8 mouse cellular contexts compared by ENCODE assay signal in genomic region chr4:32982041-32982715, GRCm38 (mm10). TPM values are rescaled to one million over a fixed set of nuclear protein-coding genes. Genes with fewer than 3 reads are reported as not detected.
DNase-seq lines count a peak whose midpoint lies in the region; ATAC-seq and TF ChIP-seq lines count a peak whose summit lies in the region.

No protein-coding gene starts in this region.

- no peaks in the 10 kb centered on the region for H3K36me3 ChIP-seq in lung, embryonic 14.5 days (ENCODE audit: insufficient read depth)
- no peaks in the 10 kb centered on the region for H3K36me3 ChIP-seq in embryonic facial prominence, embryonic 15.5 days
- H3K36me3 ChIP-seq in hindbrain, embryonic 11.5 days (ENCODE audit: control insufficient read depth, insufficient read depth, low read length) = no peaks in the 10 kb centered on the region
- no peaks in the 10 kb centered on the region for H3K36me3 ChIP-seq in neural tube, embryonic 11.5 days (ENCODE audit: control insufficient read depth, insufficient read depth, low read length)

- H3K27ac ChIP-seq in lung, embryonic 14.5 days (ENCODE audit: low read depth) = no peak overlapping the region
- no peak overlapping the region for H3K27ac ChIP-seq in embryonic facial prominence, embryonic 15.5 days (replicated peaks)
- H3K27ac ChIP-seq in hindbrain, embryonic 11.5 days (ENCODE audit: low read depth, low read length) = no peak overlapping the region
- H3K27ac ChIP-seq in neural tube, embryonic 11.5 days (ENCODE audit: low read depth, low read length) = no peak overlapping the region

- peak overlapping the region; percentile 68 for H3K4me3 ChIP-seq in lung, embryonic 14.5 days (ENCODE audit: low read depth, low read length)
- peak overlapping the region; percentile 72 for H3K4me3 ChIP-seq in embryonic facial prominence, embryonic 15.5 days (replicated peaks)
- H3K4me3 ChIP-seq in hindbrain, embryonic 11.5 days (ENCODE audit: low read depth, low read length) = peak overlapping the region; percentile 87
- peak overlapping the region; percentile 88 for H3K4me3 ChIP-seq in neural tube, embryonic 11.5 days (ENCODE audit: low read depth, low read length)

- no peaks in the 10 kb centered on the region for H3K9me3 ChIP-seq in lung, embryonic 14.5 days (ENCODE audit: low read depth, low read length)
- no peaks in the 10 kb centered on the region for H3K9me3 ChIP-seq in embryonic facial prominence, embryonic 15.5 days (replicated peaks)
- no peaks in the 10 kb centered on the region for H3K9me3 ChIP-seq in hindbrain, embryonic 11.5 days (ENCODE audit: control insufficient read depth, low read length)
- no peaks in the 10 kb centered on the region for H3K9me3 ChIP-seq in neural tube, embryonic 11.5 days (ENCODE audit: control insufficient read depth, low read length)

- peaks cover 25% of the 10 kb centered on the region for H3K27me3 ChIP-seq in lung, embryonic 14.5 days (ENCODE audit: insufficient read depth, low read length)
- no peaks in the 10 kb centered on the region for H3K27me3 ChIP-seq in embryonic facial prominence, embryonic 15.5 days
- H3K27me3 ChIP-seq in hindbrain, embryonic 11.5 days (ENCODE audit: control insufficient read depth, insufficient read depth, low read length) = no peaks in the 10 kb centered on the region
- no peaks in the 10 kb centered on the region for H3K27me3 ChIP-seq in neural tube, embryonic 11.5 days (ENCODE audit: control insufficient read depth, insufficient read depth, low read length)

- intact Hi-C loops in left cerebral cortex, postnatal 25 days (cut with DNase I) = no loop called here

- TF ChIP-seq CTCF in lung, embryonic 14.5 days (IDR thresholded peaks at IDR 0.05; ENCODE audit: low read depth) = no peak

- H3K4me1 ChIP-seq in lung, embryonic 14.5 days (ENCODE audit: insufficient read depth) = peaks cover 6% of the 10 kb centered on the region; the same call in 1 of the 2 replicates
- peaks cover 17% of the 10 kb centered on the region for H3K4me1 ChIP-seq in embryonic facial prominence, embryonic 15.5 days
- no peaks in the 10 kb centered on the region; the same call in 1 of the 2 replicates for H3K4me1 ChIP-seq in hindbrain, embryonic 11.5 days (replicated peaks; ENCODE audit: control insufficient read depth, insufficient read depth, low read length)
- H3K4me1 ChIP-seq in neural tube, embryonic 11.5 days (ENCODE audit: control insufficient read depth, insufficient read depth, low read length) = 0 out of 2 replicates have a peak, but pooled peaks cover 11% of the 10 kb centered on the region

- H3K9ac ChIP-seq in lung, embryonic 14.5 days = 0 out of 2 replicates have a peak overlapping the region, but pooled peaks have one; percentile 65
- no peak overlapping the region for H3K9ac ChIP-seq in embryonic facial prominence, embryonic 15.5 days
- H3K9ac ChIP-seq in hindbrain, embryonic 11.5 days (ENCODE audit: low read depth, low read length) = peak overlapping the region; percentile 95
- peak overlapping the region; percentile 97; the same call in 1 of the 2 replicates for H3K9ac ChIP-seq in neural tube, embryonic 11.5 days (ENCODE audit: low read length)

- peak; percentile 18 for DNase-seq in lung, embryonic 14.5 days
- no peak for DNase-seq in lung, postnatal 25 days (ENCODE audit: low spot score)
- peak; percentile 24 for DNase-seq in hindbrain, embryonic 11.5 days (ENCODE audit: low spot score)
- DNase-seq in left cerebral cortex, postnatal 25 days (ENCODE audit: low spot score in 2 of 2) = peak; percentile 16 to 77
- DNase-seq in neural tube, embryonic 11.5 days (ENCODE audit: low spot score) = peak; percentile 39
- no peak for DNase-seq in adipocyte (ENCODE audit: low spot score)
- no peak for DNase-seq in gastrocnemius, postnatal 10 days

- H3K4me2 ChIP-seq in lung, embryonic 14.5 days = peak overlapping the region; percentile 100
- peak overlapping the region; percentile 100 for H3K4me2 ChIP-seq in embryonic facial prominence, embryonic 15.5 days (replicated peaks)
- H3K4me2 ChIP-seq in hindbrain, embryonic 11.5 days (replicated peaks; ENCODE audit: low read depth, low read length) = peak overlapping the region; percentile 93
- H3K4me2 ChIP-seq in neural tube, embryonic 11.5 days (ENCODE audit: low read depth) = peak overlapping the region; percentile 84

- peak; percentile 15 for ATAC-seq in lung, embryonic 14.5 days (ENCODE audit: insufficient read depth)
- no peak for ATAC-seq in embryonic facial prominence, embryonic 15.5 days (ENCODE audit: insufficient number of reproducible peaks, low FRiP score, low TSS enrichment, low read depth)
- ATAC-seq in hindbrain, embryonic 11.5 days (ENCODE audit: low FRiP score) = peak; percentile 28
- ATAC-seq in neural tube, embryonic 11.5 days (ENCODE audit: insufficient read depth, low FRiP score, low TSS enrichment) = 0 out of 2 replicates have a peak, but pooled peaks have one; percentile 28

- WGBS in lung, embryonic 14.5 days = 2% methylated on average over 15 of the region's 15 CpGs
- WGBS in embryonic facial prominence, embryonic 15.5 days = 3% methylated on average over 15 of the region's 15 CpGs
- 2% methylated on average over 14 of the region's 15 CpGs for WGBS in hindbrain, embryonic 11.5 days
- WGBS in neural tube, embryonic 11.5 days = 2% methylated on average over 15 of the region's 15 CpGs

RNA-seq across cellular contexts. Expression of gene Rragd, which starts 0.7 kb away (rescaled TPM):
- 1.8 and 2.7 TPM in 2 replicates for polyA plus RNA-seq in lung, embryonic 14.5 days (2014; fragmentation: Nextera tagmentation; extraction: Ambion mirVana)
- polyA plus RNA-seq in embryonic facial prominence, embryonic 15.5 days (2015; fragmentation: Nextera tagmentation; extraction: Ambion mirVana) = 18.6 and 20.0 TPM in 2 replicates
- 36.6 and 53.5 TPM in 2 replicates for polyA plus RNA-seq in hindbrain, embryonic 11.5 days (2014; fragmentation: Nextera tagmentation; extraction: Ambion mirVana)
- total RNA-seq in left cerebral cortex, postnatal 25 days (2021) = 10 to 100 TPM; 84.7 to 88.3 TPM
- polyA plus RNA-seq in neural tube, embryonic 11.5 days (2014; fragmentation: Nextera tagmentation; extraction: Ambion mirVana) = 40.5 and 42.3 TPM in 2 replicates
- total RNA-seq in gastrocnemius, postnatal 10 days (2021) = 10 to 100 TPM; 85.6 to 93.7 TPM

RNA-seq across cellular contexts. Expression of gene Ankrd6, which starts 31.5 kb away (rescaled TPM):
- 4.0 and 4.7 TPM in 2 replicates for polyA plus RNA-seq in lung, embryonic 14.5 days (2014; fragmentation: Nextera tagmentation; extraction: Ambion mirVana)
- 11.2 and 12.0 TPM in 2 replicates for polyA plus RNA-seq in embryonic facial prominence, embryonic 15.5 days (2015; fragmentation: Nextera tagmentation; extraction: Ambion mirVana)
- polyA plus RNA-seq in hindbrain, embryonic 11.5 days (2014; fragmentation: Nextera tagmentation; extraction: Ambion mirVana) = 22.4 and 27.4 TPM in 2 replicates
- 10 to 100 TPM; 43.3 to 51.8 TPM for total RNA-seq in left cerebral cortex, postnatal 25 days (2021)
- polyA plus RNA-seq in neural tube, embryonic 11.5 days (2014; fragmentation: Nextera tagmentation; extraction: Ambion mirVana) = 28.1 and 31.3 TPM in 2 replicates
- total RNA-seq in gastrocnemius, postnatal 10 days (2021) = 1 to 10 TPM; 2.9 to 3.5 TPM

RNA-seq across cellular contexts. Expression of gene Ube2j1, which starts 49.0 kb away (rescaled TPM):
- 50.7 and 57.4 TPM in 2 replicates for polyA plus RNA-seq in lung, embryonic 14.5 days (2014; fragmentation: Nextera tagmentation; extraction: Ambion mirVana)
- 40.4 and 41.2 TPM in 2 replicates for polyA plus RNA-seq in embryonic facial prominence, embryonic 15.5 days (2015; fragmentation: Nextera tagmentation; extraction: Ambion mirVana)
- polyA plus RNA-seq in hindbrain, embryonic 11.5 days (2014; fragmentation: Nextera tagmentation; extraction: Ambion mirVana) = 50.4 and 62.8 TPM in 2 replicates
- total RNA-seq in left cerebral cortex, postnatal 25 days (2021) = 100 to 1,000 TPM; 107 to 113 TPM
- polyA plus RNA-seq in neural tube, embryonic 11.5 days (2014; fragmentation: Nextera tagmentation; extraction: Ambion mirVana) = 62.8 and 64.2 TPM in 2 replicates
- total RNA-seq in gastrocnemius, postnatal 10 days (2021) = 10 to 100 TPM; 60.1 to 66.0 TPM

Comparison
In these comparisons a context has a peak if more than half of its experiments do, and no peak if none do; other contexts are left out.
1. DNase-seq: peak in lung, embryonic 14.5 days (single experiment), hindbrain, embryonic 11.5 days (single experiment), left cerebral cortex, postnatal 25 days (2 of 2) and neural tube, embryonic 11.5 days (single experiment); none in lung, postnatal 25 days (single experiment), adipocyte (single experiment) and gastrocnemius, postnatal 10 days (single experiment).
2. Peak in every context shown above with its lines, with median percentiles within 50 percentile points of each other: H3K4me2 ChIP-seq and H3K4me3 ChIP-seq.